Mouse (Mus musculus) megakaryocyte progenitor cell, adult 5-6 weeks (primary cell): Measurements from ENCODE around the gene Brsk2. TPM values are rescaled to one million over a fixed set of nuclear protein-coding genes. Genes with fewer than 3 reads are reported as not detected.
"Not testable (repeated sequence)": the region's sequence is repeated elsewhere in the genome, so short reads cannot be mapped to it uniquely, and the experiment has no call there.

ENCODE experiments used
- ATAC-seq: replicated peaks from 2 replicates; pipeline ENCODE4 v1.8.0; 2016; ENCODE audit warnings: mild to moderate bottlenecking, moderate TSS enrichment, inconsistent platforms; ENCODE audit not compliant: poor library complexity
- total RNA-seq, 2 experiments: library from RNA; stranded (forward) in 1 of 2; stranded (reverse) in 1 of 2; fragments of 157-497, 149-512 nt in 1 of 2; fragments of 200-1000 nt in 1 of 2; gene quantifications; 2 replicates each; pipeline versions ENCODE4 v1.2.3 to v1.2.4; 2015 to 2017

Brsk2 gene
- total RNA-seq (2015) = not detected in 2 replicates
- 0.12 TPM in 1 of 2 replicates, not detected in the other for total RNA-seq (2017)

DNA sequence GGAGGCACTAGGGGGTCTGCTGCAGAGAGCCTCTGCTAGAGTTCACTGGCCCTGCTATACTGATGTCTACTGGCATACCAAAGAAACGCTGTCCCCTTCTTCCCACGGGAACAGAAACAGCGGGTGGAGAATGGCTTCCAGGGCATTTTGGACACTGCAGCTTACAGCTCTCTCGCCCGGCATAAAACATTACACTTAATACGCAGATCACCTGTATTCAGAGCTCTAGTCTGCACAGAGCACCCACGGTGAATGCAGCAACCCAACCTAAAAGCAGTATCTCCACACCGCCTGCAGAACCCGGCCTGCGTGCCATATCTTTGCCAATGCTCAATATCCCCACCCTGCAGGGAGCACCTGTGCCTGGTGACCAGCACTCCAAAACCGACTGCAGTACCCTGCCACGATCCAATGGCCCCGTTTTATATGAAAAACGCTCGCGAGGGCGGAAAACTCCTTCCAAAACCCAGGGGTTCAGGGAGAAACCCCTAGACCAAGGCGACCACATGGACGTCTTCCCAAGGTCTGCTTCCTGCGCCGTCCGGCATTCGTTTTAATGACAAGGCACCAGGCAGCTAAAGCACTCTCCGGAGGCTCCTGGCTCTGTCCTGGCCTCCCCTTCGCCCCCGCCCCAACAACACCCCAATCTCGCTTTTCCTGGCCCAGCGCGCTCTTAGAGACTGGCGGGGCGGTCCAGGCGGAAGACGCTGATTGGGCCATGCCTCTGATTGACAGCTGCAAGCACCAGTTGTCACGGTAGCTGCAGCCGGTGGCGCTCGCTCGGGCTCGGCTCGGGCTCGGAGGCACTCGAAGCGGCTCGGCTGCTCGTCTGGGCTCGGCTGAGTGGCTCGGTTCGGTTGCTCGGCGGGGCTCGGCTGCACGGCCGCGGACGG is at the start of gene Brsk2:
Gene Brsk2 (plus strand): TSS at position 846 of the 893 bp plus-strand sequence.
- ATAC-seq = peak; percentile 98

DNA sequence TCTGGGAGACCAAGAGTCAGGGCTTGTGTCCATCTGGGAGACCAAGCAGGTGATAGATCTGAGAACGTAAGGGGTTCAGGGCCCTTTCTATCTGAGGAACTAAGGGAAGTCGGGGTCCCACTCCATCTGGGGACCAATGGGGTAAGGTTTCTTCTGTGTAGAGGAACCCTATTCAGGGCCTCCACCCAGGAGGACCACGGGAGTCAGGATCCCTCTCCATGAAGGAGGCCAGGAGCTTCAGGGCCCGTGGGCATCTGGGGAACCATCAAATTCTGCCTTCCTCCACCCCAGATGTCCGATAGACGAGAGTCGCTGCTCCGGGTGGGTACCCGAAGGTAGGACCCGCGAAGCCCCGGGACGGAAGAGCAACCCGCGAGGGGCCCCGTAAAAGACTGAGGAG is 47.7 kb upstream of the Brsk2 start:
- peak; percentile 6; the same call in 1 of the 2 replicates for ATAC-seq

DNA sequence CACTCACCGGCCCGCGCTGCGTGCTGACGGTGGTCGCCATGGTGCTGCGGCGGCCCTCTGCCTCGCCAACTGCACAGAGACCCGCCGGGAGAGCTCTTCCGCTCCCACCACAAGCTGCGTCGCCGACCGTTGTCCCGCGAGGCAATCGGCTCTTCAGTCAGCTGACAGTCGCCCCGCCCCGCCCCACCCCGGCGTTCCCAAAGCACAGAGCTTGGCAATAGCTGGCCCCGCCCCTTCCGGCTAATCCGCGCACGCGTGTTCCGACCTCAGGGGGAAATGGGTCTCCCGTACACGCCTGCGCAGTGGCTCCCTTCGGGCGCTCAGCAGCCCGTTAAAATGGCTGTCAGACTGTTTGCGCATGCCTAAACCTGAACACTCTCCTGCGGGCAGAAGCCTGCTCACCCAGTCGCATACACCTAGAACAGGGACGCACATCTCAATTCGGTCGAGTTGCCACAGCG is 47.3 kb upstream of the Brsk2 start:
- ATAC-seq = peak; percentile 93

DNA sequence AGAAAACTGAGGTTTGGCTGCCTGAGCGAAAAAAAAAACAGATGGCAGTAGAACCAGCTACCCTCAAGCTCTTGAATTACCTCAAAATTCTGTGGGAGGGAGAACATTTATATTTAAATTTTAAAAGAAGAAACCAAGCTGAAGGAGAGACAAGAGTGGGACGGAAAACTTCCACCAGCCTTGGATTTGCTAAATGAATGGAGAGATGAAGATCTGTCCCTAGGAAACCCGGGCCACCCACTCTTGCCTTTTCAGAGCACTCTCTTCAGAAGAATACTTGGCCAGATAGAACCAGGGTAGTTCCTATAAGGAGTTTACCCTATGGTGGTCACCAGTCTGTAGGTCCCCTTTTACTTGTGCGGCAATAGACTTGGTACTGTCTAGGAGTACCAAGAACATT is 46.8 kb upstream of the Brsk2 start:
- no peak for ATAC-seq

DNA sequence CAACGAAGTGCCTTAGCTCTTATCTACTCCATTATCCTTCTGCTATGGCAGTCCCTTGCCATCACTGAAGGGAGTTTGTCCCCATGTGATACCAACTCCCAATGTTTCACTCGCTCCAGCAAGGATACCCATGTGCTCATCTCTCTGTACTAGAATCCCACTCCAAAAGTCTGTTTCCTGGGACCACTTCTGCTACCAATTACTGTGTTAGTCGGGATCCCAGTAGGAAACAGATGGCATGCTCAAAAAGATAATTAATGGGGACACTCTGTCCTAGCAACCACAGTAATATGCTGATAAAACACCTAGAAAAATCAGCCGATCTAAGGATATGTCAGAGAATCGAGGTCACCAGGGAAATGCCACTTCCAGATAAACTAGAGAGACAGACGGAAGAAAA is 41.0 kb upstream of the Brsk2 start:
- no peak for ATAC-seq

DNA sequence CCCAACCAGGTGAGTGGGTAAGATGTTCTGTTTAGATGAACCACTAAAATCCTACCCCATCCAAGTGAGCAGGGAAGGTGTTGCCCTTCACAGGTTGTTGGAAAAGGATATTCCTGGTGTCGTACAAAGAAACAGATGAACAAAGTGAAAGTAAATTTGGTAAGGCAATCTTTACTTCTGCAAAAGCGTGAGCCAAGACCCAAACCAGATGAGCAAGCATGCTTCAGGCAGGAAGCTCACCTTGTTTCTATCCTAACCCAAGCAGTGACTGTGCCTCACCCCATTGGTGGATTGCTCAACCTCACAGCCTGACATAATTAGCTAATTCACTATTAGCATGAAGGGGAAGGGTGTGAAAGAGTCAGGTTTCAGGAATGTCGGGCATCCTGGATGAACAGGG is 38.2 kb upstream of the Brsk2 start:
- peak; percentile 93 for ATAC-seq

DNA sequence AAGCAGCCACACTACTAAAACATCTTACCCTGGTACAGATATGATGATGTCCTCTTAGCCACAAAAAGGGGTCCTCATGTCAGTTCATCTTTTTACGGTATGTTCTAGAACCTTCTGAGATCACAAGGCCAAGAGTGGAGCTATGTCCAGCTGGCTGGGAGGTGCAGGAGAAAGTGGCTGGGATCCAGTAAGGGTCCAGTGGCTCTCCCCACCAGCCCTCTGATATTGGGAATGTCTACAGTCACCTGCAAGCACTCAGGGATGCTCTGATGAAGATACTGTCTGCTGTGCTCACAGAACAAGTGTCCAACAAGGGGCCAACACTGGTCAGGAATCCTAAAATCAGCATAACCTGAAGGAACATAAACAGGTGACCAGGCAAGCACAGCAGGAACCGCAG is 31.1 kb upstream of the Brsk2 start, which contains the start of gene Tollip:
Gene Tollip (minus strand): TSS at position 101 of the 400 bp plus-strand sequence.
- no peak for ATAC-seq

DNA sequence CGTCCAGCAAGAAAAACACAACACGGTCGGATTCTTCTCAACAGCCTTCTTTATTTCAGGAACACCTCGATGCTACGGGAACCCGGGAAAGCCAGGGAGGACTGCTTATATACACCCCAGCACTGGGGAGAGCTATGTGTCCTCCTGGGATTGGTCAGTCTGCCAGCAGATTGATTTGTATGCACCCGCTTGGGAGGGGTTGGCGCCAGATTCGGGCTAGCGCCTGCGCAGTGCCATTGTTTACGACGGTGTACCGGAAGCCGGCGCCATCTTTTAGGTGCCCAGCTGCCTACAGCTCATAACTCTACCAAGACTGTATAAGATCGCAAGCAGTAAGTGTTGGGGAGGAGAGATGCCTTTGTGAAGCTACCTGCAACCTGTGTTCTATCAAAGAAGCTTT is 25.4 kb upstream of the Brsk2 start:
- ATAC-seq = not testable (repeated sequence)

DNA sequence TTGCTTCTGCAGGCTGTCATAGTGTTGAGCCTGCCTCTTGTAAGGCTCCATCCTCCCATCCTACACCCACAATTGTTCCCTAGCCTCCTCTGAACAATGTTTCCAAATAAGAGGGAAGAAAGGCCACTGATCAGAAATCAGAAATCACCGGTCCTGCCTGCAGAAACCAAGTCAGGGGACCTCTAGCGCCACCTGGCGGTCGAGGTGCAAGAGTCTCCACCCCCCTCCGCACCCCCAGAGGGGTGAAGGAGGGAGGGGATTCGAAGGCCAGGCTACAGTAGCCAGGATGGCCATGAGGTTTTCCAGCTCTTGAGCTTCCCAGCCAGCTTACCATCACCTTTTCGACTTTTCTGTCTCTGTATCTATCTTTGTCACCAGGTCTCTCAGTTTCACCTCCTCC is 24.6 kb upstream of the Brsk2 start:
- peak; percentile 80 for ATAC-seq

DNA sequence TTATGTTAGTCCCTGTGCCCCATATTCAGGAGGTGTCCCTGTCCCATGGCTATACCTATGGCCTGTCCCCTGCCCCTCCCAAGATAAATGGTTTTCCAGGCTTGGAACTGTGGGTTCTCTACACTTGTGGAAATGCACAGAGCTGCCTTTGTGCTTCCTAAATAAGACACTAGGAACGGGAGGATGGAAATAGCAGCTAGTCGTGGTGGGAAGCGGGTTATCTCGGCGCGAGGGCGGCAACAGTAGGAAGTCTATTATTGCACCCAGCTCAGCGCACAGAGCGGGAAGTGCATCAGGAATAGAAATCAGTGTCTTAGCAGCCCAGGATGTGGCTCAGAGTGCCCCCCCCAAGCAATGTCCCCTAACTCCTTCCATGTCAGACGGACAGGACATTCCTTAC is 20.9 kb upstream of the Brsk2 start:
- ATAC-seq = no peak

DNA sequence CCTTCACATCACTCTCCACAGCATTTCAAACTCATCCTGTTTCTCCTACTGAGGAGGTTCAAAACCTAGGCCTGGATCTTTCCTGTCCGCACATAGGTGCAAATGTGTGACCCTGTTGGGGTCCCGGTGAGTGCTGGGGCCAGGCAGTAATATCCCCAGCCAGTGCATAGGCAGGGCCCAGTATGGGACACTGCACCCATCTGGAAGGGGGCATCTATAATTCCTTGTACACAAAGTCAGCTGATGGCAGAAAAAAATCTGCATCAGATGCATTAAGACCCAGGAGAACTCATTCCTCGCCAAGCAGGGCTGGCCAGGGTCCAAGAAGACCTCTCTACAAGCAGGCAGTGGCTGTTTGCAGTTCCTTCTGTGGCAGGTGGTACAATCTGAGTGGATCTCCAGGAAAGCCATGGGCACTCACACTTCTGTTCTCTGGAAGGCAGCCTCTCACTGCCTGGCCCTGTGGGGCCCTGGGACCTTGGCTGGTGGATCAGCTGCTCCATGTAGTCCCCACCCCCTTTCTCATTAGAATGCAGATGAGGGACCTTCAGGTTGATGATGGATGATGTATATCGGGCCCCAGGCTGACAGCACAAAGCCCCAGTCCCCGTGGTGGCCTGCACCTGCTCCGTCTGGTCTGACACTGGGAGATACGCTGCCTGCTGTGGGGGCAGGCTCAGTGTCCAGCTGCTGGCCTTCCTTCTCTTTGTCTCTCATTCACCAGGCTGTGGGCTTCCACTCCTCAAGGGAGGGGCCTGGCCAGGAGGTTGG is 15.2 kb upstream of the Brsk2 start:
- no peak for ATAC-seq

DNA sequence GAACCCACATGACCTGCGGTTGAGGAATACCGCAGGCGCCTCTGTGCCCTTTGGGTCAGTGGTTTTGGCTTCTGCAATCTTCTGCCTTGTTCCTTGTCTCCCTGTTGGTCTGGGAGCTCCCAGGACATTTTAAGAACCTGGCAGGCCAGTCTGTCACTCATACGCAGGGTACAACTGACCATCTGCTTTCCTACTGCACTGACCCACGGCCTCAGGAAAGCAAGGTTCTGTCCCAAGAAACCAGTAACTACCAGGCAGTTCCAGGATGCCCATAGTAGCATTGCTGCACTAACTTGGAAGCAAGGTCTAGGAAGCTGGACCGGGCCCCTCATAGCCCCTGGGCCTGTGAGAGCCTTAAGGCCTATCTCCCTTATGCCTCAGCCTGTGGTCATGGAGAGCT is 14.6 kb upstream of the Brsk2 start:
- ATAC-seq = no peak

DNA sequence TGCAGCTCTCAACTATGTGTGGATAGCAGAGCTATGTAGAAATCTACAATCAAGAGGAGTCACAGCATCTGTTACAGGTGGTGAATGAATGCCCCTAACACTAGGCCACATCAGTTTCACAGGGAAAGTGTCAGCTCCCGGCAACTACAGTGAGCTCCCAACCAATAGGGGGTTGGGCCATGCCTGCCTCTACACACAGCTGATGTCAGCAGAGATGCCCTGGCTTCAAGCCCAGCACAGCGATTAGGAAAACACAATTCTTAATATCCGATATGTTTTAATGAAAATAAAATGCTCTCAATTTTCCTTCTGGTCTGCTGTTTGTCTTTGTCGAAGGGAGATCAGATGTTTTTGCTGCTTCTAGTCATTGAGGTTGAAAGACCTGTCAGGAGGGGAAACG is 6.1 kb upstream of the Brsk2 start:
- ATAC-seq = no peak

DNA sequence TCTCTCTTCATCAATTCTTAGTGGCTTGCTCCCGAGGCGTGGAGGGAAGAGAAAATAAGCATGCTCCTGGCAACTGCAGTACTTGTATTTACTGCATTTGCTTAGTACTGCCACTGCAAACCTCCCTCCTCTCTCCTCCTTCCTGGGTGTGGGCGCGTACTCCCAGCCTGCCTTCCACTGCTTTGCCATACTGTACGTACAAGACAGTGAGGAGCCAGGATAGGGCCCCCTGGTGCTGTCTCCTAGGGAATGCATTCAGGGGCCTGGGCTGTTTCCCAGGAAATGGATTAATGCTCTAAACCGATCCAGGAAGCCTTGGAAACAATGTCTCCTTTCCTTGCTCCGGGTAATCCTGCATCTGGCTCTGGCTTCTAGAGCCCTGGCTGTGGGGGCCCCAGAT is 3.6 kb upstream of the Brsk2 start:
- no peak for ATAC-seq

DNA sequence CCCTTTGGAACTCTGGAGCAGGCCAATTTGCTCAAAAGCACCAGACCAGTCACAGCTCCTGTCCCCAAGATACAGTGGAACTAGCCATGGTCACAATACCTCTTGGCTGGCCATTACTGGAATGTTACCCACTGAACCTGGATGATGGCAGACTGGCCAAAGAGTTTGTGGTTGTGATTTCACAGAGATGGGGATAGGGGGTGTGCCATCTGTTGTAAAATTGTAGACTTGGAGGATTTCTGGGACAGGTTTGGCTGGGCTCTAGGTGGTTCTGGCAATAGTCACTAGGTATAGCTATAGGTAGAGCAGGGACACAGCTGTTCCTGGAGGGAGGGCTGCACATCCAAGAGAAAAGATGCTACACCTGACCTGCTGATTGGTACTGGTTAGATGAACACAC is 2.0 kb upstream of the Brsk2 start:
- ATAC-seq = no peak

DNA sequence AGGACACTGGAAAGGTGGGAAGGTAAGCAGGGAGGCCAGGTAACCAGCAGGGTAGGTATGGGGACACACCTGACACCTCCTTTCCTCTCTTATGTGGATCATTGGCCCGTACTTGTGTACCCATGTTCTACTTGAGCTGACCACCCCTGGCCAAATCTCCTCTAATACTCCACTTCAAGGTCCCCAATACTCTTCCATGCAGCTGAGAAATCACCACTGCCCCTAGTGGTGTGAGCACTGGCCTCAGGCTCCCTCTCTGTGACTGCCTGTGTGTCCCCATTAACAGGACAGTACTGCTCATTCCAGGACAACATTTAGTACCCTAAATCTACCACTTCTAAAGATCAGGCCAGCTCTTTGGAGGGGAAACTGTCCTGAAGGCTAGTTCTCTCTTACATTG is 1.5 kb upstream of the Brsk2 start:
- ATAC-seq = no peak

DNA sequence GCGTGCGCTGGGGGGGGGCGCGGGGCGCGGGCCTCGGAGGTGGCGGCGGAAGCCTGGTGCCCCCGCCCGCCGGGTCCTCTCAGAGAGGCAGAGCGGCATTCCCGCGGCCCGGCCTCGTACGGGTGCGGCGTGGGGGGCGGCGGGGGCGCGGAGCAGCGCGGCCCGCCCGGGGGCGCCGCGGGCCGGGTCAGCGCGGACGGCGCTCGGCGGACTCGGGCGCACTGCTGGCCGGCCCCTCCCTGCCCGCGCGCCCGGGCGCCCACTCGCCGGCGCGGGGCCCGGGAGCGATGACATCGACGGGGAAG is 200 bp downstream of the Brsk2 start:
- ATAC-seq = no peak

DNA sequence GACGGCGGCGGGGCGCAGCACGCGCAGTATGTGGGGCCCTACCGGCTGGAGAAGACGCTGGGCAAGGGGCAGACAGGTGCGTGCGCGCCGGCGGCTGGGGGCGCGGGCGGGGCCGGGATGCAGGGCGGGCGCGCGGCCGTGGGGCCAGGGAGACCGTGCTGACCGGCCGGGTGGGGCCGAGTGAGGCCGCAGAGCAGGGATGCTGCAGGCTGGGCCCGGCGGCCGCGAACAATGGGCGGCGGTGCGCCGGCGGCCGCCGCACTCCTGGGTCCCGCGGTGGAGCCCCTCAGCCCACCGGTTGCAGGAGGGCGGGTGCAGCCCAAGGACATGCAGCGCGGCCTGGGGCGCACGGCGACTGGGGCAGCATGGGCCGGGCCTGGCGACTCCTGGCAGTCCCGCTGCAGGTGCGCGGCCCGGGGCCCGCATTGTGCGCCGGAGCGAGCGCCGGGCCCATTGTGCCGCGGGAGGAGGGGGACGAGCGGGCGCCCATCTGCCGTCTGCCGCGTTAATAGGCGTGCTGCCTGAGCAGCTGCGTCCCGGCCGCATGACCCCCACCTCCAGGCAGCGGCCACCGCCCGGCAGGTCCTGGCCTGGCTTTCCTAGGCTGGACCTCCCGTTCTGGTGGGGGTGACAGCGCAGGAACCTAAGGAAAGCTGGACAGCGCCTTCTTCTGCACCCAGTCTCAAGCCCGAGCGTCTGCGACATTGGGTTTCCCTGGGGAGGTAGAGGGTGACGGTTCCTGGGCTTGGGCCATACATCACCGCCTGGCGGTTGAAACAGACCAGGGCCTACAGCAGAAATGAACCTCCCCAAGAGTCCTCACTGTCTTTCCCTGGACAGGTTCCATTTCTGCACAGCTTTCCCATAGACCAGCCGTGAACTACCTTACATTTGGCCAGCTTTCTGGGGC is 808 bp downstream of the Brsk2 start:
- ATAC-seq = no peak

DNA sequence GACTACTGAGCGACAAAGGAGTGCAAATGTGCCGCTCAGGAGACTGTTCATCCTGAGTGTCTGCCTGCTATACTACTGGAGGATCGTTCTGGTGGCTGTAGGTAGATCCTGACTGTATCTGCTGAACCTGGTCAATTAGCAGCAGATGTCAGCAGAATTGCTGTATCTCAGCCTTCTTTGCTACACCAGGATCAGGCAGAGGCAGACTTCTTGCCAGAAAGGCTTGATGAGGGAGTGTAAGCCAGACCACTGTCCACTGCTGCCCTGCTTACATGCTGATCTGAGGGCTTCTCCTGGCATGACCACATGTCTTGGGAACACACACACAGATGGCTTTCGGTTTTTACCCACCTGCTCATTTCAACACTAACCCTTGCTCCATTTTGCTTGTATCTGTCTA is 2.3 kb downstream of the Brsk2 start:
- ATAC-seq = no peak

DNA sequence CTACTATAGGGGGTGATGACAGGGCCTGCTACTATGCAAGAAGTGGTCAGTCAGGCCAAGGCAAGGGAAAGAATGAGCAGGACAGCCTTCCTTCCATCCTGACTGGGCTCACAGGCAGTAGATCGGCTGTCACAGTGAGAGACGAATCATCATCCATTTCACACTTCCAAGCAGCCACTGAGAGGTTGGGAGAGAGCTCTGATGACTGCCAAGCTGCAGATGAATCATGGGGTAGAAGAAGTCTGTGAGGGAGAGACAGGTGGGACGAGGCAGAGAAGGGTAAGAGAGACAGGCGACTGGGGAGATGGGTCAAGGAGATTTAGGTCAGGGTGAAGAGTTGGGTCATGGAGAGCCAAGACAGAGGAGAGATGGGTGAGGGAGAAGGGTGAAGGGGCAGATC is 3.4 kb downstream of the Brsk2 start:
- no peak for ATAC-seq

DNA sequence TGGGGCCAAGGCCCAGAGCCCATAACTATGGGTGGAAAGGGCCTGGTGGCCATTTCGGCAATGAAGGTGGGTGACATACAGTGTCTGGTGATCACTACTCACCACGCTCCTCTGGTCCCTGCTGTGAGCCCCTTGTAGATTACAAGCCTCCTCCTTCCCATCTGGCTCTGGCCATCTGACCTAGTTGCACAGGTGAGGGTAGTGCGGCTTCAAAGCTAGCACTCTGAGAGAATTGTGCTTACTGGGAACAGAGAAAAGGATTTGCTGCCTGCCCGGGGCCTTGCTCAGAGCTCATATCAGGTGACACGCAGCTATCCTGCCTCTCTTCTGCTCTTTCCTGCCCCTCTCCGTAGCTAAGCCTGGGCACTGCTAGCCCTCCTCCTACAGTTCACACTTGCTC is 4.1 kb downstream of the Brsk2 start:
- ATAC-seq = no peak
